Mouse (Mus musculus) lung, embryonic 16.5 days (tissue): ENCODE results near the gene 4930402K13Rik. TPM values are rescaled to one million over a fixed set of nuclear protein-coding genes. Genes with fewer than 3 reads are reported as not detected.

Experiments used
- ATAC-seq: fragments of 200-750 bp; cut with Nextera tagmentation; 2 replicates; pipeline ENCODE4 v1.8.0; 2017; ENCODE audit warnings: low read depth, mild to moderate bottlenecking, moderate library complexity
- H3K27ac ChIP-seq: fragments of 300-500 bp; sonication (generic); 2 replicates; pipeline ENCODE4 v1.5.1; 2014; ENCODE audit warnings: mild to moderate bottlenecking, control low read depth, low read length
- H3K27me3 ChIP-seq: fragments of 300-500 bp; sonication (generic); 2 replicates; pipeline ENCODE4 v1.6.1; 2014; ENCODE audit warnings: low read depth, low read length, mixed read lengths; ENCODE audit not compliant: control insufficient read depth, insufficient read depth
- H3K36me3 ChIP-seq: fragments of 300-500 bp; sonication (generic); 2 replicates; pipeline ENCODE4 v1.6.1; 2014; ENCODE audit warnings: low read length; ENCODE audit not compliant: control insufficient read depth, insufficient read depth
- H3K4me1 ChIP-seq: fragments of 300-500 bp; sonication (generic); replicated peaks from 2 replicates; pipeline ENCODE4 v1.6.1; 2014; ENCODE audit warnings: low read length, mixed read lengths; ENCODE audit not compliant: control insufficient read depth, insufficient read depth
- H3K4me2 ChIP-seq: fragments of 300-500 bp; sonication (generic); 2 replicates; pipeline ENCODE4 v1.6.1; 2014; ENCODE audit warnings: low read depth, low read length, control low read depth
- H3K4me3 ChIP-seq: fragments of 300-500 bp; sonication (generic); 2 replicates; pipeline ENCODE4 v1.5.1; 2014; ENCODE audit warnings: mild to moderate bottlenecking, low read length, control low read depth
- H3K9ac ChIP-seq: fragments of 300-500 bp; sonication (generic); 2 replicates; pipeline ENCODE4 v1.6.1; 2014; ENCODE audit warnings: low read length, control low read depth
- H3K9me3 ChIP-seq: fragments of 300-500 bp; sonication (generic); 2 replicates; pipeline ENCODE4 v1.6.1; 2016; ENCODE audit warnings: low read length; ENCODE audit not compliant: control insufficient read depth
- WGBS: fragments of 180-500 bp; shearing (Covaris S2); extraction: QIAGEN DNeasy Blood & Tissue Kit; methylation state at CpG from one replicate; pipeline ENCODE4 v1.1.7; 2014; 5-methylcytosine and 5-hydroxymethylcytosine counted together
- polyA plus RNA-seq: library from polyadenylated mRNA; unstranded; fragments of >200 nt; fragmentation: Nextera tagmentation; extraction: Ambion mirVana; gene quantifications from 2 replicates; pipeline ENCODE4 v1.2.1, GENCODE M21; 2015

4930402K13Rik gene
- polyA plus RNA-seq, 1 experiment from 2014 or later, result not detected

DNA sequence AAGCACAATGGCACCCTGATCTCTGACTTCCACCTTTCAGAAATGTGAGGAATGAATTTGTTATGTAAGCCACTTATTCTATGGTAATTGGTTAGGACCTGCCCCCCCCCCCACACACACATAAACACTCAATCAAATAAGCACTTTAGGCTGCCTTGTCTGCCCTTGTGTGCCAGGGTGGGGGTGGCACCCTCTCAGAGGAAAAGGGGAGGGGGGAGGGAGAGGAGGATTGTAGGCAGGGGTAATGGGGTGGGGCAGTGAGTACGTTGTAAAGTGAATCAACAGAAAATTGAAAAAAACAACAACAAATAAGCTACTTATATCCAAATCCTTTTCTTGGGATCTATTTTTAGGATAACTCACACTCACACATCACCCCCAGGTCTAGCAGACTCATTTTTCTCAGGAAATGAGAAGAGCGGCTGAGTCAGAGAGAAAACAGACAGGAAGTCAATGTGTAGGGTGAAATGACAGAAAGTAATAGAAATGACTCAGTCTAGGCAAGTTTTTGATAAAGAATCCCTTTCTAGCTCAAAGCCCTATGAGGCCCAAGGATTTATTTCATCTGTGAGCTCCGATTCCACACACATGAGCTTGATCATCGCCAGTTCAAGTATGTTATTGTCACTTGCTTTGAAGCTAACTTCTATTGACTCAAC lies 35.1 kb downstream of the 4930402K13Rik start:
- 51% methylated on average over 4 of the region's 4 CpGs for WGBS
- no peak for ATAC-seq
- Histone ChIP-seq H3K36me3 (no peaks in the 10 kb centered on the region), H3K9me3 (no peaks in the 10 kb centered on the region), H3K4me1 (no peaks in the 10 kb centered on the region), H3K4me3 (no peak overlapping the region), H3K27ac (no peak overlapping the region), H3K4me2 (no peak overlapping the region), H3K9ac (no peak overlapping the region), H3K27me3 (no peaks in the 10 kb centered on the region)

GRCm38 (mm10) chrX:9142669-9143068 lies 38.3 kb downstream of the 4930402K13Rik start:
- no peaks in the 10 kb centered on the region for H3K4me1 ChIP-seq
- H3K9ac ChIP-seq, result no peak overlapping the region
- no peak overlapping the region for H3K4me2 ChIP-seq
- no peaks in the 10 kb centered on the region for H3K36me3 ChIP-seq
- no peaks in the 10 kb centered on the region for H3K27me3 ChIP-seq
- no peak overlapping the region for H3K4me3 ChIP-seq
- 21% methylated on average over 2 of the region's 2 CpGs for WGBS
- no peak for ATAC-seq
- no peaks in the 10 kb centered on the region for H3K9me3 ChIP-seq
- no peak overlapping the region for H3K27ac ChIP-seq

Other genes starting within 250 kb of the 4930402K13Rik start
- gene Gm5751, start 230.3 kb upstream of the 4930402K13Rik start, polyA plus RNA-seq, result not detected in 2 replicates
- gene B630019K06Rik, start 212.2 kb upstream of the 4930402K13Rik start, polyA plus RNA-seq, result 3.1 and 3.5 TPM in 2 replicates
- not detected in 2 replicates for gene Fthl17b, start 141.6 kb upstream of the 4930402K13Rik start, polyA plus RNA-seq
- gene Fthl17c, start 128.0 kb upstream of the 4930402K13Rik start, polyA plus RNA-seq, result not detected in 2 replicates
- gene Fthl17d, start 117.8 kb upstream of the 4930402K13Rik start, polyA plus RNA-seq, result not detected in 2 replicates
- gene Fthl17e, start 71.1 kb upstream of the 4930402K13Rik start, polyA plus RNA-seq, result not detected in 2 replicates
- not detected in 2 replicates for gene Fthl17f, start 41.5 kb upstream of the 4930402K13Rik start, polyA plus RNA-seq
- 0.93 and 1.1 TPM in 2 replicates for gene Lancl3, start 95.3 kb downstream of the 4930402K13Rik start, polyA plus RNA-seq
- not detected in 2 replicates for gene Gm14862, start 152.3 kb downstream of the 4930402K13Rik start, polyA plus RNA-seq
- 2.2 and 2.7 TPM in 2 replicates for gene Xk, start 168.2 kb downstream of the 4930402K13Rik start, polyA plus RNA-seq
- not detected in 2 replicates for gene H2al1m, start 179.2 kb downstream of the 4930402K13Rik start, polyA plus RNA-seq
- 0.63 TPM in 1 of 2 replicates, not detected in the other for gene H2al1k, start 246.1 kb downstream of the 4930402K13Rik start, polyA plus RNA-seq